Mouse (Mus musculus): ENCODE data around the gene Mettl21c.
"Not testable (repeated sequence)": the region's sequence is repeated elsewhere in the genome, so short reads cannot be mapped to it uniquely, and the experiment has no call there.

Gene Mettl21c

DNA sequence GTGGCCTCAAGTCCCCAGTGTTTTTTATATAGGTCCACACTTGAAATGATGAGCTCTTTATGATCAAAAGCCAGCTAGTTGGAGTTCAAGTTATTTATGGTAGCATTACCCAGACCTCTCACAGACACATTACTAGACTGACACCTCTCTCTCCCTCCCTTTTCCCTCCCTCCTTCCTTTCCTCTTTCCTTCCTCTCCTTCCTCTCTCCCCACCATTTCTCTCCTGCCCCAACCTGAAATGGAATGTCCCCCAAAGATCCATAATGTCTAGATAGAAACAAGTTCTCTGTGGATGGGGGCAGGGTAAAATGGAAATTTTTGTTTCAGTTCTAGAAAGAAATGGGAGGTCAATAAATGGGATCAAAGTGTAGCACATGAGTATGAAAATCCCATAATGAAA, at the start of gene Mettl21c:
Mettl21c (minus strand) TSS at position 101 of the 400 bp plus-strand sequence.
- DNase-seq (ENCODE audit: low read depth, low spot score) = no peak

DNA sequence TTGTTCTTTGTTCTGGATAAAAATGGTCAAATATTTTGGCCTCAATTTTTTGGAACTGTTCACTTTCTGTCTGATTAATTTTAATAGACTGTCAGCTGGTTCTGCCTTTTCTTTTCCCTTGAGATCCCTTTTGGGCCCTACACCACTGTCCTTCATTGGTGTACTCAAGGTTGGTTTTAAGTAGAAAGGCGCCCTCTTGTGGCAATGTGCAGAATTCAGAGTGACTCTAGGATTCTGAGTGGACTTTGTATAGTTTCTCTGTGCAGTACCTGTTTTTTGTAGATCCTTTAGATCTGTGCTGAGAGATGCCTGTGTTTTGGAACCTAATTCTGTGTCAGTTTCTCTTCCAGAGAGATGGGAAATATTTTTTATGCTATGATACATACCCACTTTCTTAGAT, 44.8 kb upstream of the Mettl21c start:
- DNase-seq (ENCODE audit: low read depth, low spot score) = peak; percentile 17

DNA sequence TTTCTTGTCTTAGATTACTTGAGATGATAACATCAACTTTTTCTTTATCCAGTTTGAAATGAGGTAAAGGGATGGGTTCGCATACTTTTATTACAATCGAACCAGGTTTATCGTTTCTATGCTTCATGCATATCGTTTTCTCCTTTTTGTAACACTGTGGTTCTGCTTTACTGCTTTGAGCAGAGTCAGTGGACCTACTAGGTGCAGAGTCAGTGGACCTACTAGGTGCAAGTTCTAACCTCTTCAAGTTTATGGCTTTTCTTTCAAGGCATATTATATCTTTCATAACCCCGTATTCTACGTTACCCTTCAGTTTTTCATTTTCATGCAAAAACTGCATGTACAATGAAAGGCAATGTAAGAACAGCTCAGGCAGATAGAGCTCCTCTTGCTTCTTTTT, 43.6 kb upstream of the Mettl21c start:
- DNase-seq (ENCODE audit: low read depth, low spot score) = no peak

DNA sequence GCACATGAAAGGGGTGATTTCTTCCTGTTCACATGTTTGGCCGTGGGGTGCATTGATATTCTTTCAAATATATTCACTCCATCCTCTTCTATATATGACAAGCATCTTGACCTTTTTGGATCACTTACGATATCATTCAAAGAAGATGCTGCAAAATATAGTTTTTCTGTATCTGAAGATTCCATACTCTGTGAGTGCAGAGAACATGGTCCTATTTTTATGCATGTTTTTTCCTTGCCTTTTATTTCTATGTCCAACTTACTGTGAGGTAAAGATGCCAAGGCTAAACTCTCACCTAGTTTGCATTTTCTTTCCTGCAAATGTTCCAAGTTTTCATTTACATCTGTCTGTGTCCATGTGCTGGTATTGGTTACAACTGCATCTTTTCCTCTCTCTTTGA, 42.0 kb upstream of the Mettl21c start, which contains the start of gene Gm8251:
Gm8251 (minus strand) TSS at position 101 of the 400 bp plus-strand sequence.
- no peak for DNase-seq (ENCODE audit: low read depth, low spot score)

DNA sequence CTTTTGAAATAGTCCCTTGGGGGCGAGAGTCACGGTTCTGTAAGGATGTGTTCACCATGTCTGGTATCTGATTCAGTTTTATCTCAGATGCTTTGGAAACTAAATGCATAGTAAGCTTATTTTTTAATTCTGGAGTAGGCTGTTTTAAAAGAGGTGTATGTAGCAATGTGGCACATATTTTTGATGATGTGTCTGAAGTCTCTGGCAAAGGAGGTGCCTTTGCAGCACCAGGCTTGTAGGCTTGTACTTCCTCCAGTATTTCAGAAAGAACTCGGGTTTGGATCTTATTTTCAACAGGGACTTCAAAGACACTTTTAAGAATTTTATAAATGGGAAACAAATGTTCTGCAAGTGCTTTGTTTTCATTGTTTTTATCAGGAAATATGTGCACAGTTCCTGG, 38.0 kb upstream of the Mettl21c start:
- DNase-seq (ENCODE audit: low read depth, low spot score) = no peak

DNA sequence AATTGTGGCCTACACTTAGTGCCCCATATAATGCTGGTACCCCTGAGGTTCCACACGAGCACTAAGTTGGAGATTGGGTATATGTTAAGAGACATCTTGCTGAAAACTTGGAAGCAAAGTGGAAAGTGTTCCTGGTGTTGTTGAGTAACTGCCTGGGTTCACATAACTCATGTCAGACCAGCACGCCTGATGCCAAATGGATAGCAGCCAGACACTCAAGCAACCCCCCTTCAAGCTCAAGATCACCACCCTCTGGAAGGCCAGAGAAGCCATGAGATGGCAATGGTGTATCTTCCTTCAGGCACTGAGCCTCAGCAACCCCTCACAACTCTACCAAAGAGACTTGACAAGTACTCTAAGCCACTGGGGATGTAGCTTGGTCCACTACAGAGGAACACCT, 26.7 kb upstream of the Mettl21c start:
- no peak for DNase-seq (ENCODE audit: low read depth, low spot score)

DNA sequence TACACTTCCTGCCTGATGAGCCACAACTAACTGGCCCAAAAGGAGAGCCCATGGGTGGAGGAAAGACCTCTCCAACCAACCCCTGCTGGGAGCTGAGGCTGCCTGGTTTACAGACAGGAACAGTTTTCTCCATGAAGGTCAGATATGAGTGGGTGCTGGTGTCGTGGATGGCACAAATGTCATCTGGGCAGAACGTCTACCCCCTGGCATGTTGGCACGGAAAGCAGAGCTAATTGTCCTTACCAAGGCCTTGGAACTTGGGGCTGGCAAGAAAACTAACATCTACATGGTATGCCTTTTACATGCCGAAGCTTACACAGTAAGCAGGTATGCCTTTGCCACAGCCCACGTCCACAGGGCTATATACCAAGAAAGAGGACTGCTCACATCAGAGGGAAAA, 25.9 kb upstream of the Mettl21c start:
- DNase-seq (ENCODE audit: low read depth, low spot score) = not testable (repeated sequence)

DNA sequence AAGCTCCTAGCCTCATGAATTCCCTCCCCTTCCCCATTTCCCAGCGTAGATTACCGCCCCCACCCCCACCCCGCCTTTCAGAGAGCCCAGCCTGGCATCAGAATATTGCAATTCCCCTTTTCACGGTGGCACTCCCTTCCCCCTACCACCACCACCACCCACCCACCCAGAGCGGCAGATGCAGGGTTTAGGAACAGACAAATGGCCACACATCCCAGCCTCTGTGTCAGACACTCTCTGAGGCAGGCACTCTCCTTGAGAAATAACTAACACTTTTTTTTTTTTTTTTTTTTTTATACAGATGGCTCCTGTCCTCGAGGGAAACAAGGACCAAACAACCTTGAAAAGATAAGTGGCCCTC, 22.7 kb upstream of the Mettl21c start:
- no peak for DNase-seq (ENCODE audit: low read depth, low spot score)

DNA sequence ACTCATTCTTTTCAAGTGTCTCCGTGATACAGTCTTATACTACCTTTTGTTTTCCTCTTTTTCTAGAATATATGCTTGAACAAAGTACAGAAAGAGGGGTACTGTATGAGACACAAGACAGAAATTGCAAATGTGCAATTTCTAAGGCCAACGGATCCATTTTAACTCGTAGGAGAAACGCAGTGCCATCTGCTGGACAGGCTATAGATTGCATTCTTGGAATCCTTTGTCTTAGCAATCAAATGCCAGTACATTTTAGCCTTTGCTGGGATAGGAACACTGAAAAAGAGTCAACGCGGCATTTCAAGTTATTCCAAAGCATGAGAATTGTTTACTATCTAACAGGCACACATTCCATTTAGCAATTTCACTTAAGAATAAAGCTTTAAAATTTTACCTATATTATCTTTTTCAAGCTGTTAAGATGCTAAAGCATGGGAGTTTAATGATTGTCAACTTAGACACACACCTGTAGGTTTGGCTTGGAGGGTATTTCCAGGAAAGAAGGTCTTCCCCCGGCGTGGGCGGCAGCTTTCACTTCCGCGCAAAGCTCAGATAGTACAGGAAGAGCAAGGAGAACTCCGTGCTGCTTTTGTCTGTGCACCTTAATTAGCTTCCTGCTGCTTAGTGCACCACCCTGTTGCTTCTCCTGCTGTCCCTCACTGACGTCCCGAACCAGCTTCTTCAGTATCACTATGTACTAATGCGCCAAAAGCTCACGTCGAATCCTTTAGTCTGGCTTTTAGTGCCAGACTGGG, 22.1 kb upstream of the Mettl21c start:
- peak; percentile 44 for DNase-seq (ENCODE audit: low read depth, low spot score)

DNA sequence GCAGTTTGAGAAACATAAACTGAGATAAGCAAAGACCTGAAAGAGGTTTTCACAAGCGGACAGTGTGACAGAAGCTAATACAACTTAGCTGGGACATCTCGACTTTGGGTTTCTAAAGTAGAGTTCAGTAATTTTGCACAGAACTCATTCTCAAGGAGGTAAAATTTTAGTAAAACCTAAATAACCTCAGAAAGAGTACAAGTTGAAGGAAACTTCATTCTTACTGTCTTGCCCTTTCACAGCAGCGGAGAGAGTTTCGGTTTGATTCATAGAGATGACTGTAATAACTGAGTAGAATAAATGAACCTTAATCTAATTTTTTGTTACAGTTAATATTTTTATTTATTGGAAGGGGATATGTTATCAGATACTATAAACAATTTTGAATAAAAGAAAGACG, 13.1 kb upstream of the Mettl21c start:
- no peak for DNase-seq (ENCODE audit: low read depth, low spot score)

DNA sequence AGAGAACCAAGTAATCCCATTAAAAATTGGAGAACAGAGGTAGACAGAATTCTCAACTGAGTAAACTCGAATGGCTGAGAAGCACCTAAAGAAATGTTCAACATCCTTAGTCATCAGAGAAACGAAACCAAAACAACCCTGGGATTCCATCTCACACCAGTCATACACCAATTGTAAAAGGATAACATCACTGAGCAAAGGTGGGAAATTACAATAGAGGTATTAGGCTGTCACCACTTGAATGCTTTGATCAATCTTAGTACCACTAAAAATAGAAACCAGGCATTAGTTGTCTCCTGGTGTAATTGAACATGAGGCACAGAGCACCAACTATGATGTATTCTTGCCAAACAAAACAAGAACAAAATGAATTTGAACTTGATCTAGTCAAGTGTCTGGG, 12.4 kb upstream of the Mettl21c start:
- no peak for DNase-seq (ENCODE audit: low read depth, low spot score)

DNA sequence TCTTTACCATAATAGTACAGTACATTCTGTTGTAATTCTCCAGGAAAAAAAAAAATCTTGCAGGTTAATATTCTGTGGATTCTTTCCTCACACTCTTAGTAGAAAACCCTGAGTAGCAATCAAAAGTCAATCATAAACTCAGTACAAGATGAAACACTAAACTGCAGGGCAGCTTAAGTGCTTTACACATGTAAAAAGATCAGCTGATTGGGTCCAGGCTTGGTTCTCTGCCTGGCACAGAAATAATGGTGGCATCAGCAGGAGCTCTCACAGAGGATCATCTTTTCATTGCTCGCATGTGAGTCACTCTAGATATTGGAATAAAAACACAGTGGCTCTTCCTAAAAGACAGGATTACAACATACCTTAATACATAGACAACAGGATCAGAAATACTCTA, 7.8 kb upstream of the Mettl21c start:
- no peak for DNase-seq (ENCODE audit: low read depth, low spot score)

DNA sequence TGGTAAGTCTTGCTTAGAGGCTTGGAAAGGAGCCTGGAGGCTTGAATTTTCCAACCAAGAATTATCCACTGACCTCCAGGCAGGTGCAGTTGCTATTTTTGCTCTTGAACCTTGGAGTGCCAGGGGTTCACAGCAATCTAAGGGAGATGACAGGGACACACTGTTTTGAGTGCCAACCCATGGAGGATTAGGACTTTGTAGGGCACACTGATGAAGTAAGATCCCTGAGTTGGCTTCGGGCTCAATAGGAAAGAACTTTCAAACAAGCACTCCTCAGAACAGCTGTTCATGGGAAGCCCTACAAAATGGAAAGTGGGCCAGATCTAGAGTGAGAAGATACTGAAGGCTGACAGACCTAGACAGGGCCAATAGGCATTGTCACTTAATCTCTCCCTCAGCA, 2.8 kb upstream of the Mettl21c start:
- DNase-seq (ENCODE audit: low read depth, low spot score) = no peak

DNA sequence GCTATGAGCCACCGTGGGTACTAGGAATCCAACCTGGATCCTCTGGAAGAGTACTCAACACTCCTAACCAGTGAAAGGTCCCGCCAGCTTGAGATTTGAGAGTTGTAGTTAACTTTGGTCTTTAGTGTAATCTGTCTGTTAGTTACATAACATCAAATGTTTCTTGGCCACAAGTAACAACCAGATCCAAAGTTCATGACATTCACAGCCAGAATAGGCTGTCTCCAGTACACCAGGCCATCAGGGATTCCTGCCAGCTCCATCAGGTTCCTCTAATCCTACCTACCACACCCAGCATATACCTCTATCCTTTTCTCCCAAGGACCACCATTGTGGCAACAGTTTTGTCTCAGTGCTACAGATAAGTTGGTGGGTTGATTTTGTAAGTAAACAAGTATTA, 4.3 kb downstream of the Mettl21c start:
- no peak for DNase-seq (ENCODE audit: low read depth, low spot score)

DNA sequence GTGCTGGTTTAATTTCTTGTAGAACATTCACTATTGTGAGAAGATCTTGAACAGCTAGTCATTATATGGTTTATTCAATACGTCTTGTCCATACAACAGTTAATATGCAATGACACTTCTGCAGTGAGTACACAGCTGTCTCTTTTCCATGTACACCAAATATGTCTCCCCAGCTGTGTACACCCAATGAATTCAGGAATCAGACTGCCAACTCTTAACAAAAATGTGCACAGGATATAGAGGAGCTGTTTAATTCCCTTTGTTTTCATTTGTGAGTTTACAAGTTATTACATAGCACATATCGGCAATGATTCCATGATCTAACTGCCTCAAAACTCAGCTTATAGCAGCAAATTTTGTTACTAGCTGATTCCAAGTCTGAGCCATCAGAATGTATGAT, 15.3 kb downstream of the Mettl21c start:
- no peak for DNase-seq (ENCODE audit: low read depth, low spot score)

DNA sequence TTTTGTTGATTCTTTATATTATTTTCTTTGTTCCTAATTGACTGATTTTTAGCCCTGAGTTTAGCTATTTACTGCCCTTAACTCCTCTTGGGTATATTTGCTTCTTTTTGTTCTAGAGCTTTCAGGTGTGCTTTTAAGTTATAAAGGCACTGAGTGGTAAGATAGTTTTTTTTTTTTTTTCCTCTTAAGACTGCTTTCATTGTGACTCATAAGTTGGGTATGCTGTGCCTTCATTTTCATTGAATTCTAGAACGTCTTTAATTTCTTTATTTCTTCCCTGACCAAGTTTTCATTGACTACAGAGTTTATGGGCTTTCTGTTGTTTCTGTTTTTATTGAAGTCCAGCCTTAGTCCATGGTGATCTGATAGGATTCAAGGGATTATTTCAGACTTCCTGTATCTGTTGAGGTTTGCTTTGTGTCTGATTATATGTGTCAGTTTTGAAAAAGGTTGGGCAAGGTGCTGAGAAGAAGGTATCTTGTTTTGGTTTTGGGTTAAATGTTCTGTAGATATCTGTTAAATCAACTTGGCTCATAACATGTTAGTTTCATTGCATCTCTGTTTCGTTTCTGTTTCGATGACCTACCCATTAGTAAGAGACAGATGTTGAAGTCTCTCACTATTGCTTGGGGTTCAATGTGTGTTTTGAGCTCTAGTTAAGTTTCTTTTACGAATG, 22.8 kb downstream of the Mettl21c start:
- DNase-seq (ENCODE audit: low read depth, low spot score) = no peak

DNA sequence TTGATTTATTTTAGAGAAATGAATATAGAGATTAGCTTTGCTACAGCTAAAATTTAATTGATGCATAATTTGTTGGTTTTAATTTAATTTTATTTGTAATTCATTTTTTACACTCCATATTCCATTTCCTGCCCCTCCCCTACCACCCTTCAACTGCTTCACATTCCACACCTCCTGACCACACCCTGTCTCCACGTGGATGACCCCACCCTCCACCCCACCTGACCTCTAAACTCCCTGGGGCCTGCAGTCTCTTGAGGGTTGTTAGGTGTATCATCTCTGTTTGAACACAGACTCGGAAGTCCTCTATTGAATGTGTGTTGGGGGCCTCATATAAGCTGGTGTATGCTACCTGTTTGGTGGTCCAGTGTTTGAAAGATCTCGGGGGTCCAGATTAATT, 48.7 kb downstream of the Mettl21c start:
- DNase-seq (ENCODE audit: low read depth, low spot score) = no peak

DNA sequence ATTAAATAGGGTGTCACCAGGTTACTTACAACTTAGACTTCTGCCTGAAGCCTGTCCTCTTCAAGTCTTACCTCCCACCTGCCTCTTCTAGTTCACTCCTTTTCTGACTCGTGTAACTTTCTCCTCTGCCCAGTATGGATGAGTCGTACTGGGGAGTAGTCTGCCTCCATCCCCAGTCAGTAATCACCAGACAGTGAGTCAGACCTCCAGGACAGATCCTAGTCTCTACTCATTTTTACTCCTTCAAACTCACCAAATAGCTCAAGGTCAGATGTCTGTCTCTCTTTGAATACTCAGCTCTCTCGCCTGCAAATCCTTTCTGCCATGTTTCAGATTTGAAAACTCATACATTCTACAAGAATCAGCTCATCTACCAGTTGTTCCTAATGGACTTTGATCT, 50.5 kb downstream of the Mettl21c start:
- DNase-seq (ENCODE audit: low read depth, low spot score) = no peak

DNA sequence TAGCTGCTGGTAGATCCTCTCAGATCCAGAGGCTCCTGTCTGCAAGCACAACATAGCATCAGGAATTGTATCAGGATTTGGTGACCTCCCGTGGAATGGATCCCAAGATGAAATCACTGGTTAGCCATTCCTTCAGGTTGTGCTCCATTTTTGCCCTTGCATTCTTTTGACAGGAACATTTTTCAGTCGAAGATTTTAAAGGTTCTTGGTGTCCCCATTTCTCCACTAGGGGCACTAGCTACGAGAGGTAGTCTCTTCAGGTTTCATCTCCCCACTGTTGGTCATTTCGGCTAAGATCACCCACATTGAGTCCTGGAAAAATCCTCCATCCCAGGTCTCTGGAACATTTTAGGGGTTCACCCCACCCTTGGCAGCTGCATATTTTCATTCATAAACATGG, 53.1 kb downstream of the Mettl21c start:
- DNase-seq (ENCODE audit: low read depth, low spot score) = no peak

DNA sequence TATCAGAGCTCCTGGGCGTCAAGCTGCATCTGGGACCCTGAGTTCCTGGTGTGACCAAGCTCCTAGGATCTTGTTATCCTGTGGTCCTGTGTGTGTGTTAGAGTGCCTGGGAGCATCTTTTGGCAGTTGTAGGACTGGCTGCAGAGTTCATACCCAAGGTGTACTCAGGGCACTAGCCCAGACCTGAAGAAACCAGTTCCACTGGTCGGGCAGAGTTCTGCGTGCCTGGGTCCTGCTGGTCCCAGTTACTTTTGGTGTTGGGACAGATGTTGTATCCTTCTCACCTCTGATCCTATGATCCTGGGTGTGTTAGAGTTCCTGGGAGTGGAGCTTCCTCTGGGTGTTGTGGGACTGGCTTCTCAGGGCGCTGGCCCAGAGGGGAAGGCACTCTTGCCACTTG, 55.5 kb downstream of the Mettl21c start:
- no peak for DNase-seq (ENCODE audit: low read depth, low spot score)
